11 mouse cellular contexts compared by ENCODE assay signal in genomic region chr3:98034622-98035593, GRCm38 (mm10). TPM values are rescaled to one million over a fixed set of nuclear protein-coding genes. Genes with fewer than 3 reads are reported as not detected.
DNase-seq lines count a peak whose midpoint lies in the region; ATAC-seq and TF ChIP-seq lines count a peak whose summit lies in the region.
"Had no signal": no experiment of that assay in that cellular context is flagged by ENCODE, and none has a peak within 500 bp of the region (broad histone marks: within the 10 kb centered on the region; RNA-seq: fewer than 3 reads in every experiment).

No protein-coding gene starts in this region.

- 43% methylated on average over 15 of the region's 15 CpGs for WGBS in lung, embryonic 14.5 days
- 66% methylated on average over 15 of the region's 15 CpGs for WGBS in limb, embryonic 10.5 days
- 46% methylated on average over 15 of the region's 15 CpGs for WGBS in stomach, embryonic 16.5 days

- H3K4me1 ChIP-seq in lung, embryonic 14.5 days (ENCODE audit: insufficient read depth) = peaks cover 42% of the 10 kb centered on the region
- peaks cover 95% of the 10 kb centered on the region for H3K4me1 ChIP-seq in limb, embryonic 10.5 days
- H3K4me1 ChIP-seq in stomach, embryonic 16.5 days (ENCODE audit: control insufficient read depth, insufficient read depth, low read length) = peaks cover 80% of the 10 kb centered on the region

- H3K9ac ChIP-seq in lung, embryonic 14.5 days = no peak overlapping the region
- H3K9ac ChIP-seq in stomach, embryonic 16.5 days (ENCODE audit: low read length) = no peak overlapping the region

- TF ChIP-seq CTCF in gastrocnemius, adult 2 months (IDR thresholded peaks at IDR 0.05) = no peak
- no peak for TF ChIP-seq CTCF in lung, embryonic 14.5 days (IDR thresholded peaks at IDR 0.05; ENCODE audit: low read depth)

- intact Hi-C loops in gastrocnemius, adult 2 months (cut with DNase I) = no loop called here

- peak overlapping the region; percentile 7; the same call in 1 of the 2 replicates for H3K27ac ChIP-seq in gastrocnemius, adult 2 months
- 0 out of 2 replicates have a peak overlapping the region, but pooled peaks have one; percentile 22 for H3K27ac ChIP-seq in lung, embryonic 14.5 days (ENCODE audit: low read depth)
- H3K27ac ChIP-seq in limb, embryonic 10.5 days = peak overlapping the region; percentile 32; the same call in 1 of the 2 replicates
- H3K27ac ChIP-seq in stomach, embryonic 16.5 days (ENCODE audit: low read length) = peak overlapping the region; percentile 65

- no peak for ATAC-seq in lung, embryonic 14.5 days (ENCODE audit: insufficient read depth)
- ATAC-seq in stomach, embryonic 16.5 days (ENCODE audit: insufficient read depth, low FRiP score) = no peak

- DNase-seq in gastrocnemius, adult 2 months = no peak
- DNase-seq in gastrocnemius, postnatal 4 days (ENCODE audit: low spot score in 2 of 2) = no peak
- no peak for DNase-seq in lung, embryonic 14.5 days
- no peak for DNase-seq in lung, postnatal 25 days (ENCODE audit: low spot score)
- DNase-seq in limb, embryonic 10.5 days (ENCODE audit: low spot score) = no peak
- DNase-seq in cerebellum, adult 9-10 months = no peak
- no peak for DNase-seq in urinary bladder, adult 18-20 months (ENCODE audit: low spot score in 2 of 2)
- DNase-seq: heart, adult 18-20 months; lung, adult 18-20 months had no signal

- H3K27me3 ChIP-seq in lung, embryonic 14.5 days (ENCODE audit: insufficient read depth, low read length) = no peaks in the 10 kb centered on the region
- H3K27me3 ChIP-seq in limb, embryonic 10.5 days (ENCODE audit: low read depth, poor library complexity, severe bottlenecking) = no peaks in the 10 kb centered on the region
- H3K27me3 ChIP-seq in stomach, embryonic 16.5 days (ENCODE audit: control insufficient read depth, insufficient read depth, low read length) = no peaks in the 10 kb centered on the region
- H3K27me3 ChIP-seq: Patski had no signal

- no peaks in the 10 kb centered on the region for H3K9me3 ChIP-seq in lung, embryonic 14.5 days (ENCODE audit: low read depth, low read length)
- no peaks in the 10 kb centered on the region for H3K9me3 ChIP-seq in limb, embryonic 10.5 days (replicated peaks)
- H3K9me3 ChIP-seq in stomach, embryonic 16.5 days (replicated peaks; ENCODE audit: control insufficient read depth, low read length) = no peaks in the 10 kb centered on the region

- no peaks in the 10 kb centered on the region for H3K36me3 ChIP-seq in lung, embryonic 14.5 days (ENCODE audit: insufficient read depth)
- no peaks in the 10 kb centered on the region for H3K36me3 ChIP-seq in limb, embryonic 10.5 days
- no peaks in the 10 kb centered on the region for H3K36me3 ChIP-seq in stomach, embryonic 16.5 days (ENCODE audit: control insufficient read depth, insufficient read depth, low read length)

- no peak overlapping the region for H3K4me3 ChIP-seq in gastrocnemius, adult 2 months
- no peak overlapping the region for H3K4me3 ChIP-seq in lung, embryonic 14.5 days (ENCODE audit: low read depth, low read length)
- no peak overlapping the region for H3K4me3 ChIP-seq in limb, embryonic 10.5 days
- no peak overlapping the region for H3K4me3 ChIP-seq in stomach, embryonic 16.5 days (replicated peaks; ENCODE audit: low read length)

- H3K4me2 ChIP-seq in lung, embryonic 14.5 days = no peak overlapping the region
- H3K4me2 ChIP-seq in stomach, embryonic 16.5 days (ENCODE audit: low read depth, low read length) = peak overlapping the region; percentile 0; the same call in 1 of the 2 replicates

RNA-seq across cellular contexts. Expression of gene Notch2, which starts 21.6 kb away (rescaled TPM):
- 10 to 100 TPM in 1 of 2 experiments, 1 to 10 TPM in 1; 8.7 to 10.3 TPM for total RNA-seq in gastrocnemius, adult 2 months (2021)
- 10 to 100 TPM; 63.4 to 63.7 TPM for total RNA-seq in gastrocnemius, postnatal 4 days (2021)
- 43.8 and 45.1 TPM in 2 replicates for polyA plus RNA-seq in lung, embryonic 14.5 days (2014; fragmentation: Nextera tagmentation; extraction: Ambion mirVana)
- polyA plus RNA-seq in limb, embryonic 10.5 days (2016; fragmentation: Nextera tagmentation; extraction: Ambion mirVana) = 22.7 and 29.6 TPM in 2 replicates
- 20.4 and 23.6 TPM in 2 replicates for polyA plus RNA-seq in stomach, embryonic 16.5 days (2015; fragmentation: Nextera tagmentation; extraction: Ambion mirVana)

Comparison
In these comparisons a context has a peak if more than half of its experiments do, and no peak if none do; other contexts are left out.
1. H3K27ac ChIP-seq: peak in every context shown above with its lines; median percentile 65 in stomach, embryonic 16.5 days; 32 in limb, embryonic 10.5 days; 22 in lung, embryonic 14.5 days; 7 in gastrocnemius, adult 2 months.